Mouse (Mus musculus): ENCODE results near the gene Aoc2. TPM values are rescaled to one million over a fixed set of nuclear protein-coding genes. Genes with fewer than 3 reads are reported as not detected.

The Aoc2 gene
- polyA plus RNA-seq, 1 experiment from 2014 or later = 1.8 TPM

DNA sequence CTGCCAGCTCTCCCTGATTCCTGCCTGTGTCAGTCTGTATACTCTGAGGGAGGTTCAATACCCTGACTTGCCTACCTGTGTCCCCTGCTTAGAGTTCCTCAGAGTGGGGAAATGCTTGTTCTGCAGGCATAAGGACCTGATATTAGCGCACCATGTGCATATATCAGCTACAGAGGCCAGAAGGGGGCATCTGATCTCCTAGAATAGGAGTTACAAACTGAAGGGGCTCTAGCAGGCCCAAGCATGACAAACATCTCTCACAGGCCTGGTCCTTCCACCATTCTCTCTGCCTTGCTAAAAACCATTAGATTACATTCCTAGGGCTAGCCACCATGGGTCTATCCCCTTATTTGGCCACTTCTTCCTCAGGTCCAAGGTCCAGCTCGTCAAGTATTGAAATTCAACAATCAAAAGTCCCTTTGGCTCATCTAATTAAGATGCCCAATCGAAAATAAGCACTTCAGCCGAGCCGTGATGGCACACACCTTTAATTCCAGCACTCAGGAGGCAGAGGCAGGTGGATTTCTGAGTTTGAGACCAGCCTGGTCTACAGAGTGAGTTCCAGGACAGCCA lies 29.7 kb downstream of the Aoc2 start:
- Histone ChIP-seq H3K9me3 (ENCODE audit: control insufficient read depth, low read length) (no peaks in the 10 kb centered on the region), H3K4me1 (replicated peaks; ENCODE audit: control insufficient read depth, insufficient read depth, low read length) (peaks cover 3% of the 10 kb centered on the region; the same call in 1 of the 2 replicates), H3K4me3 (ENCODE audit: low read depth, low read length) (no peak overlapping the region), H3K27ac (ENCODE audit: low read depth) (no peak overlapping the region), H3K4me2 (ENCODE audit: low read length) (no peak overlapping the region), H3K36me3 (ENCODE audit: control insufficient read depth, insufficient read depth, low read length) (no peaks in the 10 kb centered on the region), H3K9ac (ENCODE audit: low read length) (no peak overlapping the region), H3K27me3 (replicated peaks; ENCODE audit: control insufficient read depth, insufficient read depth, low read length) (no peaks in the 10 kb centered on the region)
- ATAC-seq (replicated peaks; ENCODE audit: low FRiP score, low TSS enrichment, low read depth) (no peak), DNase-seq (ENCODE audit: low spot score) (no peak)
- WGBS = 83% methylated on average over 5 of the region's 5 CpGs

DNA sequence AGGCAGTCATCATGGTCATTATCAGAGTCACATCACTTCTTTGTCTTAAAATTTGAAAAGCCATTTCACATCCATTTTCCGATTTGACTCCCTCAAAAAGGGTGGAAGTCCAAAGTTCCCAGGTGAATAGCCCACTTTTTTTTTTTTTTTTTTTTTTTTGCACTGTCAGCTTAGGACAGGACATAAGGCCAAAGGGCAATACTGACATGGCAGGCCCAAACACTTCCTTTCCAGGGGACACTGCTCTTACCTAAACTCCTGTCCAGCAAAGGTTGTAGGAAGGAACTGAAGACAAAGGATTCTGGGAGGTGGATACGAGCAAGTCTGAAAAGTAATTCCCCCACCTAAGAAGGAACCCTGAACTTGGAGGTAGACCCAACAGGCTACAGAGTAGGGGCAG lies 31.1 kb downstream of the Aoc2 start:
- H3K9ac ChIP-seq (ENCODE audit: low read length) = no peak overlapping the region
- no peak overlapping the region for H3K4me3 ChIP-seq (ENCODE audit: low read depth, low read length)
- no peak overlapping the region for H3K4me2 ChIP-seq (ENCODE audit: low read length)
- H3K4me1 ChIP-seq (replicated peaks; ENCODE audit: control insufficient read depth, insufficient read depth, low read length) = peaks cover 7% of the 10 kb centered on the region; the same call in 1 of the 2 replicates
- WGBS = 83% methylated on average over 2 of the region's 2 CpGs
- H3K27me3 ChIP-seq (replicated peaks; ENCODE audit: control insufficient read depth, insufficient read depth, low read length) = no peaks in the 10 kb centered on the region
- no peak overlapping the region for H3K27ac ChIP-seq (ENCODE audit: low read depth)
- H3K9me3 ChIP-seq (ENCODE audit: control insufficient read depth, low read length) = no peaks in the 10 kb centered on the region
- no peaks in the 10 kb centered on the region for H3K36me3 ChIP-seq (ENCODE audit: control insufficient read depth, insufficient read depth, low read length)
- ATAC-seq (replicated peaks; ENCODE audit: low FRiP score, low TSS enrichment, low read depth) = no peak
- no peak for DNase-seq (ENCODE audit: low spot score)

DNA sequence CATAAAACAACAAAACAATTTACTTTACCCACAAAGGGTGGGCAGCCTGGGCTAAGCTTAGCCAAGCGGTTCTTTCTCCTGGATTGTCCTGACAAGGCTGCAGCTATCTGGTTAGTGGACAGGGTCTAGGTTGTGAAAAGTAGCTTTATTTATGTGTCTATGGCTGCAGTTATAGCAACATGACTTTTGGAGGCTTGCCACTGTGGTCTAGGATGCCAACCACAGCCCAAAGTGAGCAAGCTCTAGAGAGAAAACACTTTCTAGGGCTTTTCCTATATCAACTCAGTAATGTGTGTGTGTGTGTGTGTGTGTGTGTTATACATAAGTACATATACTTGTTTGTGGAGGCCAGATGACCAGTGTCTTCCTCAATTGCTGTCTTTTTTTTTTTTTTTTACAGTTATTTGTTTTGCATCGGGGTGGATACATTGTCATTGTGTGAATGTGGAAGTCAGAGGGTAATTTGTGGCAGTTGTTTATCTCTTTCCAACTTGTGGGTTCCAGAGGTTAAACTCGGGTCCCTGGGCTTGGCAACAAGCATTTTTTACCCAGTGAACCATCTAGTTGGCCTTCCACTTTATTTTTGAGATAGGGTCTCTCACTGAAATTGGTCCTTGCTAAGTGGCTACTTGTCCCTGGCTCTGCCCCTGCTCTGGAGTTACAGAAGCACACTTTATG lies 32.8 kb downstream of the Aoc2 start:
- no peak overlapping the region for H3K4me2 ChIP-seq (ENCODE audit: low read length)
- 0 out of 2 replicates have a peak, but pooled peaks cover 4% of the 10 kb centered on the region for H3K4me1 ChIP-seq (replicated peaks; ENCODE audit: control insufficient read depth, insufficient read depth, low read length)
- ATAC-seq (replicated peaks; ENCODE audit: low FRiP score, low TSS enrichment, low read depth) (no peak), DNase-seq (ENCODE audit: low spot score) (no peak)
- WGBS = 74% methylated on average over 3 of the region's 3 CpGs
- H3K4me3 ChIP-seq (ENCODE audit: low read depth, low read length) = no peak overlapping the region
- no peak overlapping the region for H3K9ac ChIP-seq (ENCODE audit: low read length)
- no peak overlapping the region for H3K27ac ChIP-seq (ENCODE audit: low read depth)
- H3K9me3 ChIP-seq (ENCODE audit: control insufficient read depth, low read length) = no peaks in the 10 kb centered on the region
- no peaks in the 10 kb centered on the region for H3K36me3 ChIP-seq (ENCODE audit: control insufficient read depth, insufficient read depth, low read length)
- H3K27me3 ChIP-seq (replicated peaks; ENCODE audit: control insufficient read depth, insufficient read depth, low read length) = no peaks in the 10 kb centered on the region

DNA sequence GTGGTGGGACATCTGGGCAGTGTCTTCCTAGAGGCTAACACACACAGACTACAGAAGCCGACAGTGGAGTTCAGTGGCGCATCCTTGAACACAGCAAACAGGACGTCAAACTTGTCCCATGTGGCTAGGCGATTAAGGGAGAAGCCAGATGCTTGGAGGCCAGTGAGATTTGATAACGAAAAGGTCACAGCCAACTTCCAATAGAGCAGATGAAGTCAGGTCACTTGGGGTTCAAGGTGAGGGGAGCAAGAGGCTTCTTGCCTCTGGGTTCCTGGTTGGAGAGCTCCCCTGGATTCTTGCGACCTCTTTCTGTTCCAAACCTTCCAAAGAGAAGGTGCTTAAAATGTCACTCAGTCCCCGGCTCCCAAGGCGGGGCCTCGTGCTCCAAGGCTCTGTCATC lies 34.9 kb downstream of the Aoc2 start:
- Histone ChIP-seq H3K27ac (ENCODE audit: low read depth) (no peak overlapping the region), H3K9ac (ENCODE audit: low read length) (no peak overlapping the region), H3K4me2 (ENCODE audit: low read length) (no peak overlapping the region), H3K27me3 (replicated peaks; ENCODE audit: control insufficient read depth, insufficient read depth, low read length) (no peaks in the 10 kb centered on the region), H3K4me1 (replicated peaks; ENCODE audit: control insufficient read depth, insufficient read depth, low read length) (0 out of 2 replicates have a peak, but pooled peaks cover 4% of the 10 kb centered on the region), H3K9me3 (ENCODE audit: control insufficient read depth, low read length) (no peaks in the 10 kb centered on the region), H3K36me3 (ENCODE audit: control insufficient read depth, insufficient read depth, low read length) (no peaks in the 10 kb centered on the region), H3K4me3 (ENCODE audit: low read depth, low read length) (no peak overlapping the region)
- no peak for ATAC-seq (replicated peaks; ENCODE audit: low FRiP score, low TSS enrichment, low read depth)
- DNase-seq (ENCODE audit: low spot score) = no peak
- 62% methylated on average over 9 of the region's 9 CpGs for WGBS

DNA sequence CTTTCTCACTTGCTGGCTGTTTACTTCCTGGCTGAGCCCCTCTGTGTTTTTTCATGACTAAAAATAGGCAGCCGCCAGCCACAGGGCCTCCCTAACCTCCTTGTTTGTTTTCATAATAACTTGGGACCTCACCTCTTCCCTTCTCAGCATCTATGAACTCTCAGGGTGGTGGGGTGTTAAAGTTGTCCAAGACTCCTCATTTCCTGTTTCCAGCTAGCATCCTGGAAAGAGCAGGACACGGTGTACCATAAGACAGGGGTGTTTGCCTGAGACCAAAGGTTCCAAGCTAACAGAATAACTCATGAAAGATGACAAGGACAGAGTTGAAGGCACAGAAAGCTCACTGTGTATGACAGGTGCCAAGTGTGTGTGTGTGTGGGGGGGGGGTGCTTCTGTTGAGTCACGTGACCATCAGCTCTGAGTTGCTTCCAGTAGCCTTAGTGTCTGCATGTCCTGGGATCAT lies 35.8 kb downstream of the Aoc2 start:
- H3K36me3 ChIP-seq (ENCODE audit: control insufficient read depth, insufficient read depth, low read length) = no peaks in the 10 kb centered on the region
- no peaks in the 10 kb centered on the region for H3K27me3 ChIP-seq (replicated peaks; ENCODE audit: control insufficient read depth, insufficient read depth, low read length)
- H3K4me3 ChIP-seq (ENCODE audit: low read depth, low read length) = no peak overlapping the region
- H3K4me2 ChIP-seq (ENCODE audit: low read length) = no peak overlapping the region
- 0 out of 2 replicates have a peak, but pooled peaks cover 4% of the 10 kb centered on the region for H3K4me1 ChIP-seq (replicated peaks; ENCODE audit: control insufficient read depth, insufficient read depth, low read length)
- whole genome bisulfite sequencing = 41% methylated on average over 3 of the region's 3 CpGs
- no peak overlapping the region for H3K9ac ChIP-seq (ENCODE audit: low read length)
- H3K9me3 ChIP-seq (ENCODE audit: control insufficient read depth, low read length) = no peaks in the 10 kb centered on the region
- DNase-seq (ENCODE audit: low spot score) = no peak
- no peak for ATAC-seq (replicated peaks; ENCODE audit: low FRiP score, low TSS enrichment, low read depth)
- H3K27ac ChIP-seq (ENCODE audit: low read depth) = no peak overlapping the region; the same call in 1 of the 2 replicates

DNA sequence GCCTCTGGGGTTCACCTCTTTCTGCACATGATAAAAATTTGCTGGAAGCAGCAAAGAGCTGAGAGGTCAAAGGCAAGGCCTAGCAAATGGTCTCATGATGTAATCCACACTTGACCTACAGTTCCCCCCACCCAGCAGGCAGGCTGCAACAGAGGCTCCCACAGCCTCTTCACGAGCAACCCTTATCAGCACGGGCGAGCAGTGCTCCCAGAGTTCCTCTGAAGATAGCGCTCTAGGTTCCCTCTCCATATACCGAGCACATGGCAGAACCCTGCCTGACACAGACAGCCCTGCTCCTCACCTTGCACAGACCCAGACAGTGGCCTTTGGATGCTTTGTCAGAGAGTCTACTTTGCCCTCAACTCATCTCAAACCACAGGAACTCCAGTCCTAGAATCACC lies 39.7 kb downstream of the Aoc2 start:
- Histone ChIP-seq H3K27ac (ENCODE audit: low read depth) (no peak overlapping the region), H3K9ac (ENCODE audit: low read length) (no peak overlapping the region), H3K4me2 (ENCODE audit: low read length) (no peak overlapping the region), H3K36me3 (ENCODE audit: control insufficient read depth, insufficient read depth, low read length) (no peaks in the 10 kb centered on the region), H3K4me3 (ENCODE audit: low read depth, low read length) (no peak overlapping the region), H3K4me1 (replicated peaks; ENCODE audit: control insufficient read depth, insufficient read depth, low read length) (0 out of 2 replicates have a peak, but pooled peaks cover 4% of the 10 kb centered on the region), H3K9me3 (ENCODE audit: control insufficient read depth, low read length) (no peaks in the 10 kb centered on the region), H3K27me3 (replicated peaks; ENCODE audit: control insufficient read depth, insufficient read depth, low read length) (no peaks in the 10 kb centered on the region)
- 56% methylated on average over 5 of the region's 5 CpGs for WGBS
- ATAC-seq (replicated peaks; ENCODE audit: low FRiP score, low TSS enrichment, low read depth) (no peak), DNase-seq (ENCODE audit: low spot score) (no peak)

DNA sequence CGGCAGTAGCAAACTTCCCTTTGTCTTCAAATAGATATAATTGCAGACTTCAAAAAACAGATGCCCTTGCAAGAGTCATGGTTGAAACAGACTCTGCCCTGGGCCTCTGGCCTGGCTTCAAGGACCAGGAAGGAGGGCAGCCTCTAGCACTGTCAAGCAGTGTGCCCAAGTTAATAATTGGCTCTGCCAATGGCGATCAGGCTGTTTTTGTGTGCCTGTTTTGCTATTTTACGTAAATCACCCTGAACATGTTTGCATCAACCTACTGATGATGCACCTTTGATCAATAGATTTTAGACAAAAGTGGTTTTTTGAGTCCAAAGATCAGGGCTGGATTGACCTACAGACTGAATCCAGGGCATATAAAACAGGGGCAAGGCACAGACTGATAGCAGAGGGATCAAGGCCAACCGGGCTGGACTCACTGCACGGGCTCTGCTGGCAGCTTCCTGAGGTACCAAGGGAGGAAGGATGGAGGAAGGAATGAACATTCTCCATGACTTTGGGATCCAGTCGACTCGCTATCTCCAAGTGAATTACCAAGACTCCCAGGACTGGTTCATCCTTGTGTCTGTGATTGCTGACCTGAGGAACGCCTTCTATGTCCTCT lies 42.6 kb downstream of the Aoc2 start, which contains the start of gene G6pc:
G6pc (plus strand) TSS at position 236 of the 610 bp plus-strand sequence.
- WGBS = 83% methylated on average over 8 of the region's 8 CpGs
- Histone ChIP-seq H3K27me3 (replicated peaks; ENCODE audit: control insufficient read depth, insufficient read depth, low read length) (no peaks in the 10 kb centered on the region), H3K4me1 (replicated peaks; ENCODE audit: control insufficient read depth, insufficient read depth, low read length) (no peaks in the 10 kb centered on the region), H3K9me3 (ENCODE audit: control insufficient read depth, low read length) (no peaks in the 10 kb centered on the region), H3K4me3 (ENCODE audit: low read depth, low read length) (no peak within 1 kb of the TSS), H3K9ac (ENCODE audit: low read length) (no peak within 1 kb of the TSS), H3K4me2 (ENCODE audit: low read length) (no peak within 1 kb of the TSS), H3K36me3 (ENCODE audit: control insufficient read depth, insufficient read depth, low read length) (no peaks in the 10 kb centered on the region), H3K27ac (ENCODE audit: low read depth) (no peak within 1 kb of the TSS)
- no peak for DNase-seq (ENCODE audit: low spot score)
- no peak for ATAC-seq (replicated peaks; ENCODE audit: low FRiP score, low TSS enrichment, low read depth)

DNA sequence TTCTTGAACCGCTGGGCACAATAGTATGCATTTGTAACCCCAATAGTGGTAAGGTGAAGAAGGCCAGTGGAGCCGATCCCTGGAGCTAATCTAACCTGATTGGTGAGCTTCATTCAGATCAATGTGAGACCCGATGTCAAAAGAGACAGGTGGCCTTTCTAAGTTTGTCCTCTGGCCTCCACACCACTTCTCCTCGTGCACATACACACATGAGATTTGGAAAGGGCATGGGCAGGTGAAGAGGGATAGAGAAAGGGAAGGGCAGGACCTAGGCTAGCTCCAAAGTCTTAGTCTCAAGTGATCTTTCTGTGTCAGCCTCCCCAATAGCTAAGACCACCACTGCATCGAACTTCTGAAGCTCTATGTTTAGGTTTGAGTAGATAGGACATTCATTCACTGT lies 45.3 kb downstream of the Aoc2 start:
- no peak for DNase-seq (ENCODE audit: low spot score)
- ATAC-seq (replicated peaks; ENCODE audit: low FRiP score, low TSS enrichment, low read depth) = no peak
- 66% methylated on average over 5 of the region's 5 CpGs for WGBS

More for the DNA sequence above, 45.3 kb downstream of the Aoc2 start:
- H3K4me3 ChIP-seq (ENCODE audit: low read depth, low read length) = no peak overlapping the region
- no peaks in the 10 kb centered on the region for H3K4me1 ChIP-seq (replicated peaks; ENCODE audit: control insufficient read depth, insufficient read depth, low read length)
- H3K9me3 ChIP-seq (ENCODE audit: control insufficient read depth, low read length) = no peaks in the 10 kb centered on the region
- H3K9ac ChIP-seq (ENCODE audit: low read length) = no peak overlapping the region
- H3K27me3 ChIP-seq (replicated peaks; ENCODE audit: control insufficient read depth, insufficient read depth, low read length) = no peaks in the 10 kb centered on the region
- H3K27ac ChIP-seq (ENCODE audit: low read depth) = no peak overlapping the region
- H3K36me3 ChIP-seq (ENCODE audit: control insufficient read depth, insufficient read depth, low read length) = no peaks in the 10 kb centered on the region
- H3K4me2 ChIP-seq (ENCODE audit: low read length) = no peak overlapping the region

Measured in intestine, embryonic 14.5 days (tissue).